Mouse (Mus musculus): ENCODE measurements around the gene Kif1b.

- no peak for TF ChIP-seq MYOD1 (IDR thresholded peaks at IDR 0.05; ENCODE audit: control insufficient read depth, insufficient read length, low read depth)
- no peak for TF ChIP-seq CTCF (IDR thresholded peaks at IDR 0.05; ENCODE audit: control insufficient read depth, insufficient read depth, insufficient read length)
- no peak for TF ChIP-seq MYOG (IDR thresholded peaks at IDR 0.05; ENCODE audit: control insufficient read depth, extremely low read depth, insufficient read length)
- no peak for TF ChIP-seq MAX (IDR thresholded peaks at IDR 0.05)
- no peak for TF ChIP-seq USF1 (IDR thresholded peaks at IDR 0.05; ENCODE audit: low read depth)
Measured at GRCm38 (mm10) chr4:149256511-149257300, 50.8 kb downstream of the Kif1b start.

All from C2C12 (cell line).